Mouse (Mus musculus) C2C12 (cell line): ENCODE data around the gene Serpina3g.

Experiments
- CTCF ChIP-seq: IDR thresholded peaks from one replicate; pipeline ENCODE4 v1.5.1; 2011; ENCODE audit not compliant: control insufficient read depth, insufficient read depth, insufficient read length
- MYOG ChIP-seq: IDR thresholded peaks from one replicate; pipeline ENCODE4 v1.6.1; 2011; ENCODE audit not compliant: control insufficient read depth, insufficient read length; ENCODE audit errors: extremely low read depth
- USF1 ChIP-seq: IDR thresholded peaks from one replicate; pipeline ENCODE4 v1.6.1; 2011; ENCODE audit warnings: low read depth, mild to moderate bottlenecking, control low read depth, moderate library complexity

GRCm38 (mm10) chr12:104213689-104214444 is 22.2 kb upstream of the Serpina3g start:
- TF ChIP-seq CTCF, result no peak
- TF ChIP-seq MYOG, result no peak
- TF ChIP-seq USF1, result no peak
